Mouse (Mus musculus) CH12.LX (cell line): ENCODE measurements around the gene Pik3r6. TPM values are rescaled to one million over a fixed set of nuclear protein-coding genes. Genes with fewer than 3 reads are reported as not detected.

Experiments
- DNase-seq: peaks from one replicate; pipeline ENCODE4 v3.0.0-alpha.2; 2013; ENCODE audit errors: extremely low read depth
- H3K27ac ChIP-seq: 2 replicates; pipeline ENCODE4 v1.5.1; 2012; ENCODE audit warnings: low read depth, mild to moderate bottlenecking, control low read depth, moderate library complexity; ENCODE audit not compliant: insufficient read depth
- H3K27me3 ChIP-seq: replicated peaks from 2 replicates; pipeline ENCODE3; 2012; ENCODE audit warnings: inconsistent platforms
- H3K36me3 ChIP-seq, 2 experiments: replicated peaks in 1 of 2; 2 replicates each; pipeline versions ENCODE3 to v1.6.1; 2012; ENCODE audit warnings: inconsistent platforms in 1 of 2, low read length in 1 of 2, mild to moderate bottlenecking in 1 of 2, mixed read lengths in 1 of 2, moderate library complexity in 1 of 2; ENCODE audit not compliant: control insufficient read depth in 1 of 2, insufficient read depth in 1 of 2
- H3K4me1 ChIP-seq, 2 experiments: 2 replicates each; pipeline ENCODE4 v1.6.1; 2012; ENCODE audit warnings: inconsistent platforms in 1 of 2, moderate library complexity in 1 of 2; ENCODE audit not compliant: insufficient read depth in 2 of 2, control insufficient read depth in 1 of 2
- H3K4me2 ChIP-seq: 2 replicates; pipeline ENCODE4 v1.6.1; 2012; ENCODE audit warnings: low read depth, mild to moderate bottlenecking, control low read depth; ENCODE audit not compliant: poor library complexity, insufficient read depth, severe bottlenecking
- H3K4me3 ChIP-seq, 3 experiments: fragments of 150-350 bp in 1 of 3; sonication (generic) in 1 of 3; replicated peaks in 1 of 3; 2 replicates each; pipeline versions ENCODE3 to v1.5.1; 2011 to 2012; ENCODE audit warnings: low read depth in 2 of 3, low read length in 2 of 3, mild to moderate bottlenecking in 2 of 3, moderate library complexity in 2 of 3, control low read depth in 1 of 3, improper control_type of control experiment in 1 of 3, inconsistent platforms in 1 of 3, mixed read lengths in 1 of 3; ENCODE audit not compliant: poor library complexity in 1 of 3
- H3K79me2 ChIP-seq: replicated peaks from 2 replicates; pipeline ENCODE4 v1.6.1; 2012; ENCODE audit warnings: mild to moderate bottlenecking, moderate library complexity; ENCODE audit not compliant: control insufficient read depth, poor library complexity, insufficient read depth, severe bottlenecking; ENCODE audit errors: extremely low read depth
- H3K9ac ChIP-seq: 2 replicates; pipeline ENCODE4 v1.6.1; 2012; ENCODE audit warnings: low read depth, mild to moderate bottlenecking, control low read depth, moderate library complexity; ENCODE audit not compliant: insufficient read depth
- H3K9me3 ChIP-seq: replicated peaks from 2 replicates; pipeline ENCODE3; 2012; ENCODE audit warnings: low read length, inconsistent platforms, mixed read lengths
- BHLHE40 ChIP-seq: IDR thresholded peaks from 2 replicates; pipeline ENCODE4 v1.6.1; 2011; ENCODE audit warnings: mild to moderate bottlenecking, low read depth, low read length, improper control_type of control experiment
- CHD1 ChIP-seq: IDR thresholded peaks from 2 replicates; pipeline ENCODE4 v1.6.1; 2012; ENCODE audit warnings: low read depth, low read length, improper control_type of control experiment, inconsistent platforms
- CHD2 ChIP-seq: IDR thresholded peaks from 2 replicates; pipeline ENCODE4 v1.6.1; 2011; ENCODE audit warnings: low read length, improper control_type of control experiment
- CTCF ChIP-seq, 2 experiments: IDR thresholded peaks in 1 of 2; conservative IDR thresholded peaks in 1 of 2; 2 replicates each; pipeline ENCODE4 v1.5.1; 2011 to 2012; ENCODE audit warnings: low read depth in 2 of 2, low read length in 2 of 2, improper control_type of control experiment in 1 of 2, inconsistent platforms in 1 of 2, mild to moderate bottlenecking in 1 of 2, moderate library complexity in 1 of 2
- E2F4 ChIP-seq: IDR thresholded peaks from 2 replicates; pipeline ENCODE4 v1.6.1; 2011; ENCODE audit warnings: low read depth, low read length, improper control_type of control experiment; ENCODE audit not compliant: insufficient replicate concordance
- ELF1 ChIP-seq: IDR thresholded peaks from 2 replicates; pipeline ENCODE4 v1.6.1; 2014; ENCODE audit warnings: low read depth, mild to moderate bottlenecking, inconsistent platforms, low read length, improper control_type of control experiment
- EP300 ChIP-seq: IDR thresholded peaks from 2 replicates; pipeline ENCODE4 v1.6.1; 2011; ENCODE audit warnings: low read length, improper control_type of control experiment
- ETS1 ChIP-seq: conservative IDR thresholded peaks from 2 replicates; pipeline ENCODE4 v1.6.1; 2012; ENCODE audit warnings: low read depth, mild to moderate bottlenecking, inconsistent platforms, low read length, improper control_type of control experiment, moderate library complexity
- GABPA ChIP-seq: IDR thresholded peaks from 2 replicates; pipeline ENCODE4 v1.6.1; 2012; ENCODE audit warnings: low read depth, low read length, improper control_type of control experiment, inconsistent platforms; ENCODE audit not compliant: insufficient replicate concordance
- IRF4 ChIP-seq: IDR thresholded peaks from 2 replicates; pipeline ENCODE4 v1.6.1; 2014; ENCODE audit warnings: low read depth, mild to moderate bottlenecking, inconsistent platforms, low read length, improper control_type of control experiment
- JUN ChIP-seq: IDR thresholded peaks from 2 replicates; pipeline ENCODE4 v1.6.1; 2011; ENCODE audit warnings: low read depth, mild to moderate bottlenecking, low read length, improper control_type of control experiment, moderate library complexity; ENCODE audit not compliant: insufficient read depth
- JUND ChIP-seq: conservative IDR thresholded peaks from 2 replicates; pipeline ENCODE4 v1.6.1; 2011; ENCODE audit warnings: low read depth, low read length, improper control_type of control experiment
- KAT2A ChIP-seq: IDR thresholded peaks from 2 replicates; pipeline ENCODE4 v1.6.1; 2012; ENCODE audit warnings: low read length, improper control_type of control experiment, inconsistent platforms; ENCODE audit not compliant: insufficient replicate concordance
- MAFK ChIP-seq: IDR thresholded peaks from 2 replicates; pipeline ENCODE4 v1.6.1; 2011; ENCODE audit warnings: low read length, improper control_type of control experiment; ENCODE audit not compliant: insufficient replicate concordance
- MAZ ChIP-seq: IDR thresholded peaks from 2 replicates; pipeline ENCODE4 v1.6.1; 2012; ENCODE audit warnings: low read depth, mild to moderate bottlenecking, inconsistent platforms, low read length, improper control_type of control experiment, moderate library complexity
- MEF2A ChIP-seq: IDR thresholded peaks from 2 replicates; pipeline ENCODE4 v1.6.1; 2014; ENCODE audit warnings: low read depth, mild to moderate bottlenecking, inconsistent platforms, low read length, improper control_type of control experiment, borderline replicate concordance
- MXI1 ChIP-seq: IDR thresholded peaks from 2 replicates; pipeline ENCODE4 v1.6.1; 2011; ENCODE audit warnings: mild to moderate bottlenecking, low read depth, low read length, improper control_type of control experiment
- MYC ChIP-seq: IDR thresholded peaks from 2 replicates; pipeline ENCODE4 v1.6.1; 2011; ENCODE audit warnings: low read depth, mild to moderate bottlenecking, improper control_type of control experiment, low read length
- NRF1 ChIP-seq: IDR thresholded peaks from 2 replicates; pipeline ENCODE4 v1.6.1; 2014; ENCODE audit warnings: low read depth, mild to moderate bottlenecking, inconsistent platforms, low read length, improper control_type of control experiment, moderate library complexity
- PAX5 ChIP-seq: IDR thresholded peaks from 2 replicates; pipeline ENCODE4 v1.6.1; 2012; ENCODE audit warnings: low read length, inconsistent platforms, mixed read lengths
- POLR2A ChIP-seq: IDR thresholded peaks from 2 replicates; pipeline ENCODE4 v1.6.1; 2011; ENCODE audit warnings: low read depth, mild to moderate bottlenecking, improper control_type of control experiment, low read length
- POLR2AphosphoS2 ChIP-seq: IDR thresholded peaks from 2 replicates; pipeline ENCODE4 v1.6.1; 2011; ENCODE audit warnings: low read depth, low read length, improper control_type of control experiment
- RAD21 ChIP-seq: IDR thresholded peaks from 2 replicates; pipeline ENCODE4 v1.6.1; 2011; ENCODE audit warnings: low read depth, mild to moderate bottlenecking, low read length, improper control_type of control experiment, moderate library complexity
- RCOR1 ChIP-seq: conservative IDR thresholded peaks from 2 replicates; pipeline ENCODE4 v1.6.1; 2012; ENCODE audit warnings: low read depth, mild to moderate bottlenecking, inconsistent platforms, low read length, improper control_type of control experiment
- SIN3A ChIP-seq: IDR thresholded peaks from 2 replicates; pipeline ENCODE4 v1.6.1; 2012; ENCODE audit warnings: low read length, improper control_type of control experiment, inconsistent platforms
- SMC3 ChIP-seq: IDR thresholded peaks from 2 replicates; pipeline ENCODE4 v1.6.1; 2011; ENCODE audit warnings: low read depth, low read length, improper control_type of control experiment
- TBP ChIP-seq: conservative IDR thresholded peaks from 2 replicates; pipeline ENCODE4 v1.6.1; 2011; ENCODE audit warnings: low read depth, low read length, improper control_type of control experiment
- TCF12 ChIP-seq: IDR thresholded peaks from 2 replicates; pipeline ENCODE4 v1.6.1; 2014; ENCODE audit warnings: low read depth, mild to moderate bottlenecking, inconsistent platforms, low read length, improper control_type of control experiment
- UBTF ChIP-seq: IDR thresholded peaks from 2 replicates; pipeline ENCODE4 v1.6.1; 2012; ENCODE audit warnings: low read depth, mild to moderate bottlenecking, inconsistent platforms, low read length, improper control_type of control experiment, moderate library complexity
- ZC3H11A ChIP-seq: IDR thresholded peaks from 2 replicates; pipeline ENCODE4 v1.6.1; 2012; ENCODE audit warnings: low read depth, mild to moderate bottlenecking, inconsistent platforms, low read length, improper control_type of control experiment
- ZKSCAN1 ChIP-seq: IDR thresholded peaks from 2 replicates; pipeline ENCODE4 v1.6.1; 2012; ENCODE audit warnings: low read depth, inconsistent platforms, low read length, improper control_type of control experiment, borderline replicate concordance
- ZMIZ1 ChIP-seq: IDR thresholded peaks from 2 replicates; pipeline ENCODE4 v1.6.1; 2012; ENCODE audit warnings: low read depth, mild to moderate bottlenecking, inconsistent platforms, low read length, improper control_type of control experiment
- dilution Hi-C: fragments of 300-500 bp; cut with MboI; formaldehyde crosslinking; loops from 2 replicates; pipeline ENCODE4 v1.14.3; 2020; ENCODE audit warnings: low sequenced_read_pairs; ENCODE audit not compliant: extremely low pct_unique_long_range_greater_than_20kb, extremely low pct_ligation_motif_present
- in situ Hi-C: fragments of 300-500 bp; cut with MboI; formaldehyde crosslinking; loops from 3 replicates; pipeline ENCODE4 v1.14.3; 2019; ENCODE audit warnings: low sequenced_read_pairs, low pct_ligation_motif_present, low pct_unique_long_range_greater_than_20kb, mixed read lengths
- polyA plus RNA-seq: library from polyadenylated mRNA; unstranded; fragments of >175 nt; gene quantifications from 2 replicates; pipeline ENCODE4 v1.2.1, GENCODE M21; 2012; ENCODE audit warnings: low read depth; ENCODE audit not compliant: insufficient read length
- total RNA-seq, 2 experiments: library from RNA; depleted of rRNA; stranded (reverse); fragments of 300-350 nt in 1 of 2; fragments of >200 nt in 1 of 2; gene quantifications; 2 replicates each; pipeline ENCODE4 v1.2.3; 2012 to 2014

Gene Pik3r6
- total and polyA plus RNA-seq, 3 experiments, result 82.9 to 90.2 (median 88.4) TPM

DNA sequence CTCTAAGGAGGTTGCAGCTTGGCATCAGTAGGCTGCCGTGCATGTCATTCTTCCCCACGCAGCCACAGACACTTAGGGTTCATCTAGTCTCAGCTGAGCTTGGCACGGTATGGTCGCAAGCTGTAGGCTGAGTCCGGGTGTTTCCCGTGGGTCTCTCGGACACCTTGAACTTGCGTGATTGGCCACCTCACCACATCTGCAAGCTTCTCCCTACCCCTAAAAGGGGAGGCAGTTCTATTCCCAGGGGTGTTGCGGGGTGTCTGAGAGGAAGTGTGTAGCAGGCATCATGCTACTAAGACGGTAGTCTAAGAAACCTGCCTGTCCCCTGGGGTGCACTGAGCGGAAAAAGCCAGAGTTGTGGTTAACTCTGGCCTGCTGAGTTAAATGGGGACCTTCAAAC lies 4.3 kb upstream of the Pik3r6 start (continued):
- TF ChIP-seq TCF12, result peak; percentile 99
- TF ChIP-seq SIN3A, result peak; percentile 75; the same call in 1 of the 2 replicates
- TF ChIP-seq BHLHE40, result peak; percentile 91
- TF ChIP-seq UBTF, result no peak
- TF ChIP-seq POLR2A, result peak; percentile 67
- TF ChIP-seq IRF4, result peak; percentile 94
- TF ChIP-seq POLR2AphosphoS2, result no peak
- TF ChIP-seq MYC, result peak; percentile 68; the same call in 1 of the 2 replicates
- peak; percentile 72 for TF ChIP-seq ZMIZ1
- peak; percentile 25; the same call in 1 of the 2 replicates for TF ChIP-seq CHD1
- TF ChIP-seq ETS1, result peak; percentile 97
- peak; percentile 97 for TF ChIP-seq MEF2A
- TF ChIP-seq RCOR1, result peak; percentile 88; the same call in 1 of the 2 replicates
- TF ChIP-seq MXI1, result peak; percentile 73
- peak; percentile 79; the same call in 1 of the 2 replicates for TF ChIP-seq MAZ
- peak; percentile 85 for TF ChIP-seq MAFK

GRCm38 (mm10) chr11:68498999-68499699 lies 3.7 kb upstream of the Pik3r6 start:
- Histone ChIP-seq H3K27ac (peak overlapping the region; percentile 87), H3K9me3 (peaks cover 3% of the 10 kb centered on the region), H3K9ac (peak overlapping the region; percentile 18), H3K4me1 (peaks cover 43 to 76% of the 10 kb centered on the region in 2 experiments), H3K4me2 (peak overlapping the region; percentile 47), H3K4me3 (peak overlapping the region in 2 of 3 experiments; percentile 10 to 12), H3K27me3 (no peaks in the 10 kb centered on the region), H3K36me3 (peaks cover 0 to 16% of the 10 kb centered on the region in 2 experiments), H3K79me2 (peaks cover 9% of the 10 kb centered on the region)
- in situ Hi-C loops, result no loop called here
- peak; percentile 94 for DNase-seq
- dilution Hi-C loops, result no loop called here
- TF ChIP-seq JUND (peak; percentile 10; the same call in 1 of the 2 replicates), NRF1 (peak; percentile 47), ZKSCAN1 (no peak), CHD2 (0 out of 2 replicates have a peak, but pooled peaks have one; percentile 11), GABPA (no peak), MYC (peak; percentile 70; the same call in 1 of the 2 replicates), ZMIZ1 (no peak), KAT2A (no peak), MXI1 (0 out of 2 replicates have a peak, but pooled peaks have one; percentile 25), JUN (no peak), RAD21 (no peak; the same call in 1 of the 2 replicates), ETS1 (peak; percentile 36), POLR2AphosphoS2 (no peak), TBP (0 out of 2 replicates have a peak, but pooled peaks have one; percentile 57), CTCF (conservative IDR thresholded peaks at IDR 0.05 in 1 of 2, IDR thresholded peaks at IDR 0.05 in 1 of 2; ENCODE audit: low read depth in 2 of 2, low read length in 2 of 2) (no peak), ELF1 (peak; percentile 37), RCOR1 (peak; percentile 43), MAZ (no peak), POLR2A (peak; percentile 65; the same call in 1 of the 2 replicates), SMC3 (no peak; the same call in 1 of the 2 replicates), EP300 (no peak), IRF4 (peak; percentile 14), ZC3H11A (no peak), PAX5 (no peak), MAFK (no peak), E2F4 (no peak), TCF12 (peak; percentile 55; the same call in 1 of the 2 replicates), SIN3A (0 out of 2 replicates have a peak, but pooled peaks have one; percentile 23), CHD1 (peak; percentile 72; the same call in 1 of the 2 replicates), BHLHE40 (0 out of 2 replicates have a peak, but pooled peaks have one; percentile 11), MEF2A (no peak)
